Mouse (Mus musculus): ENCODE results near the gene Grk6. TPM values are rescaled to one million over a fixed set of nuclear protein-coding genes. Genes with fewer than 3 reads are reported as not detected.

The Grk6 gene
- total RNA-seq, 2 experiments from 2014 or later = 60.3 to 63.2 TPM

- no peak for DNase-seq (ENCODE audit: low spot score in 2 of 2)
These were observed 18.6 kb downstream of the Grk6 start for GRCm38 (mm10) chr13:55463399-55464026.

- DNase-seq (ENCODE audit: low spot score in 2 of 2) = peak in 1 of 2 experiments; percentile 78
These were observed 19.4 kb downstream of the Grk6 start, which contains the start of gene Prr7 for GRCm38 (mm10) chr13:55464027-55464884. TSS of gene Prr7 (plus strand) at chr13:55464267.

GRCm38 (mm10) chr13:55465184-55465583, 20.3 kb downstream of the Grk6 start:
- no peak for DNase-seq (ENCODE audit: low spot score in 2 of 2)

- DNase-seq (ENCODE audit: low spot score in 2 of 2) = no peak
These were observed 21.1 kb downstream of the Grk6 start for GRCm38 (mm10) chr13:55465830-55466440.

GRCm38 (mm10) chr13:55468851-55469560, 24.1 kb downstream of the Grk6 start:
- DNase-seq (ENCODE audit: low spot score in 2 of 2) = no peak

- peak; percentile 81 to 91 for DNase-seq (ENCODE audit: low spot score in 2 of 2)
These were observed 25.5 kb downstream of the Grk6 start for GRCm38 (mm10) chr13:55470372-55470771.

- peak in 1 of 2 experiments; percentile 82 for DNase-seq (ENCODE audit: low spot score in 2 of 2)
These were observed 26.4 kb downstream of the Grk6 start for GRCm38 (mm10) chr13:55471156-55471818.

GRCm38 (mm10) chr13:55471819-55472131, 26.9 kb downstream of the Grk6 start:
- DNase-seq (ENCODE audit: low spot score in 2 of 2) = no peak

- peak in 1 of 2 experiments; percentile 74 for DNase-seq (ENCODE audit: low spot score in 2 of 2)
These were observed 27.5 kb downstream of the Grk6 start for GRCm38 (mm10) chr13:55472132-55473022.

GRCm38 (mm10) chr13:55473076-55473831, 28.4 kb downstream of the Grk6 start:
- peak in 1 of 2 experiments; percentile 53 for DNase-seq (ENCODE audit: low spot score in 2 of 2)

- no peak for DNase-seq (ENCODE audit: low spot score in 2 of 2)
These were observed 29.1 kb downstream of the Grk6 start for GRCm38 (mm10) chr13:55473961-55474360.

- DNase-seq (ENCODE audit: low spot score in 2 of 2) = peak; percentile 79 to 91
These were observed 29.8 kb downstream of the Grk6 start for GRCm38 (mm10) chr13:55474621-55475069.

GRCm38 (mm10) chr13:55475750-55476149, 30.9 kb downstream of the Grk6 start:
- DNase-seq (ENCODE audit: low spot score in 2 of 2) = no peak

GRCm38 (mm10) chr13:55476256-55476655, 31.4 kb downstream of the Grk6 start:
- DNase-seq (ENCODE audit: low spot score in 2 of 2) = no peak

- DNase-seq (ENCODE audit: low spot score in 2 of 2) = no peak
These were observed 32.6 kb downstream of the Grk6 start for GRCm38 (mm10) chr13:55477492-55477891.

GRCm38 (mm10) chr13:55478036-55478435, 33.2 kb downstream of the Grk6 start:
- no peak for DNase-seq (ENCODE audit: low spot score in 2 of 2)

GRCm38 (mm10) chr13:55479008-55479407, 34.1 kb downstream of the Grk6 start:
- DNase-seq (ENCODE audit: low spot score in 2 of 2) = no peak

GRCm38 (mm10) chr13:55479929-55480328, 35.1 kb downstream of the Grk6 start:
- DNase-seq (ENCODE audit: low spot score in 2 of 2) = no peak

GRCm38 (mm10) chr13:55482542-55482941, 37.7 kb downstream of the Grk6 start:
- no peak for DNase-seq (ENCODE audit: low spot score in 2 of 2)
